Mouse (Mus musculus): ENCODE results near the gene Nubp2. TPM values are rescaled to one million over a fixed set of nuclear protein-coding genes. Genes with fewer than 3 reads are reported as not detected.

The Nubp2 gene
- polyA plus RNA-seq, 1 experiment: 36.3 TPM

DNA sequence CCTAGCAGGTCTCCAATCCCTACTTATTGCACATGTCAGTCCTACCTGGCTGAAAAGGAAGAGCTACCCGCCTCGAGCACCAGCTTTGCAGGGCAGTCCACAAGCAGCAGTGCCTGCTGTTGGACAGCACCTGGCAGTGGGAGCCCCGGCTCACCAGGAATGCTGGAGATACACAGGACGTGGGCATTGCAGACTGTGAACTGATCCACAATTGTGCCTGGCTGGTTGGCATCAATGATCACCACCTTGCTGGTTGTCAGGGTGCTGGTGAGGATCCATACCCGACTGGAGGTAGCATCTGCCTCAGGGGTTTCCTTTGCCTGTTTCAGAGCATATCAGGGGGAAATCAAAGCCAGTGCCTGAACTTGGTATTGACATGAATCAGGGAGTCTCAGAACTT lies 16.0 kb upstream of the Nubp2 start:
- no peak for DNase-seq (ENCODE audit: low read depth)
- TF ChIP-seq POLR2A (IDR thresholded peaks at IDR 0.05; ENCODE audit: borderline replicate concordance, extremely low read depth, insufficient read depth, insufficient read length, poor library complexity, severe bottlenecking): no peak

DNA sequence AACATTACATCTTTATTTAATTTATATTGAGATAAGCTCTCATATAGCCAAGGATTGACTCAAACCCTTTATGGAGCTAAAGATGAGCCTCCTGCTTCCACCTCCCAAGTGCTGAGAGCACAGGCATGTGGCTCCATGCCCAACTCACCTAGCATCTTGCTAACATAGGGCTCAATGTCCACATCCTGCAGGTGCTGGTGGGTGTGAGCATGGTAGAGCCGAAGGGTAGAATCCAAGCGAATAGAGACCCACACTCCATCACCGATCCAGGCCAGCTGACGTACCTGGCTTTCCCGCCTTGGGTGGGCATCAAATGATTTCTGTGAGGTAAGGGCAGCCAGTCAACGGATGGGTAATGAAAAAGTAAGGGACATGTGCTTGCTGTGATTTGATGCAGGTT lies 13.9 kb upstream of the Nubp2 start:
- DNase-seq (ENCODE audit: low read depth): no peak
- TF ChIP-seq CTCF (IDR thresholded peaks at IDR 0.05; ENCODE audit: borderline replicate concordance, extremely low read depth, insufficient read depth, insufficient read length) (no peak), POLR2A (IDR thresholded peaks at IDR 0.05; ENCODE audit: borderline replicate concordance, extremely low read depth, insufficient read depth, insufficient read length, poor library complexity, severe bottlenecking) (no peak)

DNA sequence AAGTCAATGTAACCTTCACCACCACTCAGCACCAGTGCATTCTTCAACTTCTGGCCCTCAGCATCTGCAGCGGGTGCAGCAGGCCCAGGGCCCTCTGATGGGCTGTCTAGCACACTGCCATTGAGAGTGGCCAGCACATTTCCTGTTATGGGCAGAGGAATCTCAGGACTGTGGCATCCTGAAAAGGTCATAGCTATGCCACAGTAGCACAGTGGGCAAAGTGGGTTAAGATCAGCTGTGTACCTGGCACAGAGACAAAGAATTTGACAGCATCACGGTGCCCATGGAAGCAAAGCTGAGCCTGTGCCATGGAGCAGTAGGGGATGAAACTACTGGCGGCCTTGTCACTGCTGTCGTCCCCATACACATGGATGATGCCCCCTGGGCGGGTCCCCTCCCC lies 13.0 kb upstream of the Nubp2 start:
- DNase-seq (ENCODE audit: low read depth): no peak
- no peak for TF ChIP-seq POLR2A (IDR thresholded peaks at IDR 0.05; ENCODE audit: borderline replicate concordance, extremely low read depth, insufficient read depth, insufficient read length, poor library complexity, severe bottlenecking)
- TF ChIP-seq CTCF (IDR thresholded peaks at IDR 0.05; ENCODE audit: borderline replicate concordance, extremely low read depth, insufficient read depth, insufficient read length): no peak

DNA sequence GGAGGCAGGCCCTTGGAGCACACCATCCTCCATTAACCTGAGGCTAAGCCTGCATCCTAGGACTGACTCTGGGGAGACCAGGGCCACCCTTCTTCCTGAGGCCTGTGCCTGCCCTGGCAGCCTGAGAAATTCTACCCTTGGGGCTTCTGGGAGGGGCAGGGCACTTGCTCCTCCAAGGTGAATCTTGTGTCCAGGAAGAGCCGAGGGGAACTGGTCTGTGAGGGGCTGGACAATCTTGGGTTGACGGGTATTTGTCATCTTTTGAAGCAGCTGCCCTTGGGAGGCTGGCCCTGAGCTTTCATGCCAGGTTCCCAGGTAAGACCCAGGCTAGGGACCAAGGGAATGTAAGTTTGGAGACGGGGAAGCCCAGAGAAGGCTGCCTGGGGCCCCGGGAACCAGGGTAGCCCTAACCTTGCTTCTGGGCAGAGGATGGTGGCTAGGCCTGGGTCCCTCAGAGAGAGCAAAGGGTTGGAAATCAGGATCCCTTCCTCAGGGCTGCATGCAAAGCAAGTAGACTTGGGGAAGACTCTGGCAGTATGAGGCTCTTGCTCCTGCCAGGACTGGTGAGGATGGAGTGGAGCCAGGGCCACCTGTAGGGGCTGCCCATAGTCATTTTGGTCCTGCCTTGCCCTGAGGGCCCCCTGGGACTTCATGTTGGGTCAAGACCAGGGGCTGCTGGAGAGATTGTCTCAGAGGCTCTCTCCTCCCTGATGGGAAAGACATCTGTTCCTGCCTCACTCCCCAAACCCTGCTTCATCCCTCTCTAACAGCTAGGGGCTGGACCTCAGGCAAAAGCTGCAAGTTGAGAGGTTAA lies 12.1 kb upstream of the Nubp2 start:
- TF ChIP-seq CTCF (IDR thresholded peaks at IDR 0.05; ENCODE audit: borderline replicate concordance, extremely low read depth, insufficient read depth, insufficient read length): no peak
- no peak for TF ChIP-seq POLR2A (IDR thresholded peaks at IDR 0.05; ENCODE audit: borderline replicate concordance, extremely low read depth, insufficient read depth, insufficient read length, poor library complexity, severe bottlenecking)
- no peak for DNase-seq (ENCODE audit: low read depth)

DNA sequence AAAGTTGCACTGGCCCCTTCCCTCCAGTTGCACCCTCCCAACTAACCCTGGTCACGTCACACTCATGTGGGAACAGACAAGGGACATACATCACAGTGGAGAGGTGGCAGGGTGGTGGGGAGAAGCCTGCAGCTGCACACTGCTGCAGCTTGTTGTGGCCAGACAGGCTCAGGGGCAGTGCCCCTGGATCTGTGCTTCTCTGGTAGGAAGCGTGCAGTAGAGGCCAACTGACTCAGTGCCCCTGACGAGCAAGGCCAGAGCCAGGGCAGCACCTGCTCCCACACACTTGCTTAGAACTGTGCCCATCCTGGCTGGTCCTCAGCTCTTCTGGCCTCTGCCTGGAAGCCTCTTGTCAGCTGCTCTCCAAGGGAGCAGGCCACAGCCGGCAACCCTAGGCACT lies 11.5 kb upstream of the Nubp2 start:
- TF ChIP-seq CTCF (IDR thresholded peaks at IDR 0.05; ENCODE audit: borderline replicate concordance, extremely low read depth, insufficient read depth, insufficient read length) (no peak), POLR2A (IDR thresholded peaks at IDR 0.05; ENCODE audit: borderline replicate concordance, extremely low read depth, insufficient read depth, insufficient read length, poor library complexity, severe bottlenecking) (no peak)
- no peak for DNase-seq (ENCODE audit: low read depth)

DNA sequence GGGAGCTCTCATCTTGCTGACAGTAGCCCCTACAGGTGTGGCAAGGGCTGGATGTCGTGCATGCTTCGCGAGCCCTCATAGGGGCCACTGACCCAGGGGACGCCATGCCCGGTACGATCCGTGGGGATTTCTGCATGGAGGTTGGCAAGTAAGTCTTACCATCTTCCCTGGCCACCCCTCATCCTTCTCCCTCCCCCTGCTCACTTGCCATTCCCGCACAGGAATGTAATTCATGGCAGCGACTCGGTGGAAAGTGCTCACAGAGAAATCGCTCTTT lies 10.8 kb upstream of the Nubp2 start:
- no peak for TF ChIP-seq POLR2A (IDR thresholded peaks at IDR 0.05; ENCODE audit: borderline replicate concordance, extremely low read depth, insufficient read depth, insufficient read length, poor library complexity, severe bottlenecking)
- no peak for TF ChIP-seq CTCF (IDR thresholded peaks at IDR 0.05; ENCODE audit: borderline replicate concordance, extremely low read depth, insufficient read depth, insufficient read length)
- no peak for DNase-seq (ENCODE audit: low read depth)

DNA sequence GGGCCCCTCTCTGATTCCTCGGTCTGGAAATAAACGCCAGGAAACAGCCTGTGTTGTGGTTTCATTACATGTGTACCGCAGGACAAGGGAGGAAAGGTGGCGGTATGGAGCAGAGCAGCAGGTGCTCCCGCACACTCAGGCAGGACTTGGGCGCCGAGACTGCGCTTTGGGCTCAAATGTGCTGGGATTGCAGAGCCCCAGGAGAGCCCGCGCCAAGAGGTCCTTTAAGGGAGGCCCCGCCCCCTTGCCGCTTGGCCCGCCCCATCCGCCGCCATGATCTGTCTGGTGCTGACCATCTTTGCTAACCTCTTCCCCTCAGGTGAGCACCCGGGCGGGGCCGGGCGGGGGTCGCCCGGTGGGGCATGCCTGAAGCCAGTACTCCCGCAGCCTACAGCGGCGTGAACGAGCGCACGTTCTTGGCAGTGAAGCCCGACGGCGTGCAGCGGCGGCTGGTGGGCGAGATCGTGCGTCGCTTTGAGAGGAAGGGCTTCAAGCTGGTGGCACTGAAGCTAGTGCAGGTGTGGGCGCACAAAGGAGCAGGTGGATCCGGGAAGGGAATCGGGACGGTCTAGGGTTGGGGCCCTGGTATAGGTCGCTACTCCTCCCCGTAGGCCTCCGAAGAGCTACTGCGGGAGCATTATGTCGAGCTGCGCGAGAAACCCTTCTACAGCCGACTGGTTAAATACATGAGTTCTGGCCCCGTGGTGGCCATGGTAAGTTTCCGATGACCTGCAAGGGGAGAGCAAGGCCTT lies 10.3 kb upstream of the Nubp2 start, which contains the start of gene Nme3:
Nme3 (plus strand) TSS at position 260 of the 752 bp plus-strand sequence.
- TF ChIP-seq CTCF (IDR thresholded peaks at IDR 0.05; ENCODE audit: borderline replicate concordance, extremely low read depth, insufficient read depth, insufficient read length) (peak; percentile 13; the same call in 1 of the 2 replicates), POLR2A (IDR thresholded peaks at IDR 0.05; ENCODE audit: borderline replicate concordance, extremely low read depth, insufficient read depth, insufficient read length, poor library complexity, severe bottlenecking) (no peak)
- DNase-seq (ENCODE audit: low read depth): peak; percentile 84

DNA sequence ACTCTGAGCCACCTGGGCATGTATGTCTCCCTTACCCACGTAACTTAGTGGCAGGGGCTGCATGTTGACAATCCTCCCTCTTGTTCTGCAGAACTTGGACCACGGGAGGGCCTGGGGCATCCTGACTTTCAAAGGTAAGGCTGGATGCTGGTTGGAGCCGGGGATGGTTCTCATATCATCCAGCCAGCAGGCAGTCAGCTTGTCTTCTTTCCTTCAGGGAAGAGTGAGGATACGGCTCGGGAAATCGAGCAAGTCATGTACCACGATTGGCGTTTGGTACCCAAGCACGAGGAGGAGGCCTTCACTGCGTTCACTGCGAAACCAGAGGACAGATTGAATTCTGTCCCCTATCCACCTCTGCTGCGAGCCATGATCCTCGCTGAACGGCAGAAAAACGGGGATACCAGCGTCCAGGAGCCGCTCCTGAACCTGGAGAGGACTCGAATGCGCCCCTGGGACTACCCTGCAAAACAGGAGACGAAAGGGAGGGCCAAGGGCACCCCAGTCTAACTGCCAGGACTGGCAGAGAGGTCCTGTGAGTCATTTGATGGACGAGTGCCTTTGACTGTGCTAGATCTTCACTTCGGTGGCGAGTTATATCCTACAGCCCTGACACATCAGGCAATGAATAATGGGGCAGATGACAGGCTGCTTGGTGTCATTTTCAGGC lies 9.6 kb upstream of the Nubp2 start:
- DNase-seq (ENCODE audit: low read depth): no peak
- TF ChIP-seq POLR2A (IDR thresholded peaks at IDR 0.05; ENCODE audit: borderline replicate concordance, extremely low read depth, insufficient read depth, insufficient read length, poor library complexity, severe bottlenecking) (no peak), CTCF (IDR thresholded peaks at IDR 0.05; ENCODE audit: borderline replicate concordance, extremely low read depth, insufficient read depth, insufficient read length) (no peak)

DNA sequence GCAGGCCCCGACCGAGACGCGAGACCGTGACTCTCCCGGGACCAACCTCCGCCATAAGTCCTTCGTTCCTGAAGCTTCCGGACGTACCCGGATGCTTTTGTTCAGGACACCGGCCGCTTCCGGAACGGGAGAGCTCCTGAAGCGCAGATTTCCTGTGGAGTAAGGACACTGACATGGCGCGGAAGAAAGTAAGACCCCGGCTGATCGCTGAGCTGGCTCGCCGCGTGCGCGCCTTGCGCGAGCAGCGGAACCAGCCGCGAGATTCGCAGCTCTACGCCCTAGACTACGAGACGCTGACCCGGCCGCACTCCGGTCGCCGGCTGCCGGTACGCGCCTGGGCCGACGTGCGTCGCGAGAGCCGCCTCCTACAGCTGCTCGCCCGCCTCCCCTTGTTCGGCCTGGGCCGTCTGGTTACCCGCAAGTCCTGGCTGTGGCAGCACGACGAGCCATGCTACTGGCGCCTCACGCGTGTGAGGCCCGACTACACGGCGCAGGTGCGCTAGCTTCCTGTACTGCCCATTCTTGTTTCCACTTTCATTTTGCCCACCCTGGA lies 8.9 kb upstream of the Nubp2 start, which contains the start of the genes Eme2 and Mrps34:
Eme2 (minus strand) TSS at position 93 of the 553 bp plus-strand sequence.
Mrps34 (plus strand) TSS at position 122 of the 553 bp plus-strand sequence.
- TF ChIP-seq CTCF (IDR thresholded peaks at IDR 0.05; ENCODE audit: borderline replicate concordance, extremely low read depth, insufficient read depth, insufficient read length): no peak
- peak; percentile 26; the same call in 1 of the 2 replicates for TF ChIP-seq POLR2A (IDR thresholded peaks at IDR 0.05; ENCODE audit: borderline replicate concordance, extremely low read depth, insufficient read depth, insufficient read length, poor library complexity, severe bottlenecking)
- peak; percentile 96 for DNase-seq (ENCODE audit: low read depth)

DNA sequence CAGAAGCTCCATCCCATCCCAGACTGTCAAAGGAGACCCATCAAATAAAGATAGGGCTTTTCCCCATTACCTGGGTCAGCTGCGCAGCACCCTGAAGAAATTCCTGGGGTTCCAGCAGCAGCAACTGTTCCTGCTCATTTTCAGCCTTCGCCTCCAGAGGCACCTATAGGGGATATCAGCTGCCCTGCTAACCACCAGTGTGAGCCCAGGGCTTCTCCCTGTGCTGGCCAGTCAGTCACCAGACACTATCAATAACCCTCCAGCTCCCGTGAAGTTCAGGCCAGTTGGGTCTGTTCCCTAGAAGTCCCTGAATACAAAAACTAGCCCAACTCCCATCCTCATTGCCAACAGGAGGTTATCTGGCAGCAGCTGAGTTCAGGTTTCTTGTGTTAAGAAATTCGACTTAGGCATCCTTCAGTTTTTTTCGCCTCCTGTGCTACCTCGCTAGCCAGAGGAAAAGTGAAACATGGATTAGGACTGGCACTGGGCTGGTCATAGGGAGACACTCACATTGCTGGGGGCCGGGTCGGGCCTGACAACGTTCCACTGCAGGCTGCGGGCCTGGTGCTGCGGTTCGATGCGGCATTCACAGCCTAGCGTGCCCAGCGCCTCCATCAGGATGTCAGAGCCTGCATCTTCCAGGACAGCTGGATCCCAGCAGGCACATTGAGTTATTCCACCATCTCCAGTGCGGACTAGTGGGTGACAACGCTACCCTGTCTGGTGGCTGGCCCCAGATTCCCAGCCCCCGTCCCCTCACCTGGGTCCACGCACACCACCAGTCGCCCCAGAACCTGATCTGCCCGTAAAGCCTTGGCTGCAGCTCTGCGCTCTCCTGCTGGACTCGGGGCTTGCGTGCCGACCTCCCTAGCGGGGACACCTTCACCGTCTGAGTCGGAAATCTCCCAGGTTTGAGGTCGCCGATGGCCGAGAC lies 8.2 kb upstream of the Nubp2 start:
- no peak for TF ChIP-seq POLR2A (IDR thresholded peaks at IDR 0.05; ENCODE audit: borderline replicate concordance, extremely low read depth, insufficient read depth, insufficient read length, poor library complexity, severe bottlenecking)
- TF ChIP-seq CTCF (IDR thresholded peaks at IDR 0.05; ENCODE audit: borderline replicate concordance, extremely low read depth, insufficient read depth, insufficient read length): no peak
- DNase-seq (ENCODE audit: low read depth): no peak
